In the genomic region with DNA sequence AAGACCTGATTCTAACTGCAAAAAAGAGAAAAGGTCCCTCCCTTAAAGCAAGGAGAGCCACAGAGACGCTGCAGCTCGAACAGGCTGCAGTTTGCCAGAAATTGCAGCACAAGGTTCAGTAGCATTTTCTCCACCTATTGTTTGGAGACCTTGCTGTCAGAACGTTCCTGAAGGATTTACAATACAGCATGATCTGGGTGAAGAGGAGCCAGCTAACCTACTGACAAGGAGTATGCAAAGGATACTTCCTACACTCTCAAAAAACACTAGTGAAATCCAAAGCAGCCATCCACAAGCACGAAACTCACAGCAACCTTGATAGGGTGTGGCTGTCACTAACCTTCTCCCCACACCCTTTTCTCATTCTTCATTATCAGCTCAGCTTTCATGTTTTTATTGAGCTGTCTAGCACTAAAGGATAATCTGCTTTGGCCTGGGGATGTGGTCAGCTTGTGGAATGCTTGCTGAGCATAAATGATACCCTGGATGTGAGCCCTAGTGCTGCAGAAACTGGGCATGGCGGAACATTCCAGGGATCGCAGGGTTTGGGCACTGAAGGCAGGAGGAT, we compare ENCODE assay signal across 8 mouse cellular contexts.
DNase-seq lines count a peak whose midpoint lies in the region; ATAC-seq lines count a peak whose summit lies in the region.

No protein-coding gene starts in this region.

- peak; percentile 34; the same call in 1 of the 2 replicates for ATAC-seq in midbrain, embryonic 12.5 days (ENCODE audit: low FRiP score, low read depth)
- no peak for ATAC-seq in midbrain, embryonic 11.5 days (ENCODE audit: low FRiP score)
- peak; percentile 63 for ATAC-seq in intestine, embryonic 16.5 days
- ATAC-seq in stomach, embryonic 15.5 days (ENCODE audit: insufficient read depth, low FRiP score, low read depth) = no peak

- H3K27ac ChIP-seq in midbrain, embryonic 12.5 days (replicated peaks) = peak overlapping the region; percentile 35; the same call in 1 of the 2 replicates
- H3K27ac ChIP-seq in midbrain, embryonic 11.5 days (ENCODE audit: low read depth, low read length) = no peak overlapping the region
- H3K27ac ChIP-seq in intestine, embryonic 16.5 days (ENCODE audit: low read length) = peak overlapping the region; percentile 72
- peak overlapping the region; percentile 69 for H3K27ac ChIP-seq in stomach, embryonic 15.5 days

- 0 out of 2 replicates have a peak overlapping the region, but pooled peaks have one; percentile 1 for H3K4me2 ChIP-seq in midbrain, embryonic 12.5 days (replicated peaks)
- no peak overlapping the region for H3K4me2 ChIP-seq in midbrain, embryonic 11.5 days
- H3K4me2 ChIP-seq in intestine, embryonic 16.5 days (ENCODE audit: low read depth, low read length) = peak overlapping the region; percentile 2; the same call in 1 of the 2 replicates
- peak overlapping the region; percentile 36; the same call in 1 of the 2 replicates for H3K4me2 ChIP-seq in stomach, embryonic 15.5 days

- H3K4me1 ChIP-seq in midbrain, embryonic 12.5 days = peaks cover 15% of the 10 kb centered on the region
- H3K4me1 ChIP-seq in midbrain, embryonic 11.5 days (ENCODE audit: control insufficient read depth, insufficient read depth, low read length) = peaks cover 5% of the 10 kb centered on the region; the same call in 1 of the 2 replicates
- peaks cover 22% of the 10 kb centered on the region for H3K4me1 ChIP-seq in intestine, embryonic 16.5 days (ENCODE audit: control insufficient read depth, insufficient read depth, low read length)
- H3K4me1 ChIP-seq in stomach, embryonic 15.5 days = peaks cover 18% of the 10 kb centered on the region

- no peaks in the 10 kb centered on the region for H3K9me3 ChIP-seq in midbrain, embryonic 12.5 days
- H3K9me3 ChIP-seq in midbrain, embryonic 11.5 days (ENCODE audit: control insufficient read depth, low read length) = no peaks in the 10 kb centered on the region
- H3K9me3 ChIP-seq in intestine, embryonic 16.5 days (ENCODE audit: control insufficient read depth, low read length) = no peaks in the 10 kb centered on the region
- no peaks in the 10 kb centered on the region for H3K9me3 ChIP-seq in stomach, embryonic 15.5 days

- H3K9ac ChIP-seq in midbrain, embryonic 12.5 days (replicated peaks) = no peak overlapping the region
- no peak overlapping the region for H3K9ac ChIP-seq in midbrain, embryonic 11.5 days (ENCODE audit: low read length)
- H3K9ac ChIP-seq in intestine, embryonic 16.5 days (ENCODE audit: low read depth, low read length) = peak overlapping the region; percentile 15; the same call in 1 of the 2 replicates
- H3K9ac ChIP-seq in stomach, embryonic 15.5 days = no peak overlapping the region

- H3K27me3 ChIP-seq in midbrain, embryonic 12.5 days = no peaks in the 10 kb centered on the region
- H3K27me3 ChIP-seq in midbrain, embryonic 11.5 days (ENCODE audit: control insufficient read depth, insufficient read depth, low read length) = no peaks in the 10 kb centered on the region
- no peaks in the 10 kb centered on the region for H3K27me3 ChIP-seq in intestine, embryonic 16.5 days (replicated peaks; ENCODE audit: control insufficient read depth, insufficient read depth, low read length)
- H3K27me3 ChIP-seq in stomach, embryonic 15.5 days (replicated peaks) = no peaks in the 10 kb centered on the region

- 60% methylated on average over 6 of the region's 6 CpGs for WGBS in midbrain, embryonic 12.5 days
- 70% methylated on average over 6 of the region's 6 CpGs for WGBS in midbrain, embryonic 11.5 days
- 20% methylated on average over 6 of the region's 6 CpGs for WGBS in intestine, embryonic 16.5 days
- WGBS in stomach, embryonic 15.5 days = 37% methylated on average over 6 of the region's 6 CpGs

- peak; percentile 64 for DNase-seq in cerebellum, adult 9-10 months
- no peak for DNase-seq in cerebellum, adult 8-10 months
- no peak for DNase-seq in midbrain, embryonic 11.5 days (ENCODE audit: low spot score, missing footprints)
- no peak for DNase-seq in retina, postnatal 1 day
- no peak for DNase-seq in adrenal gland, adult 2 months

- no peaks in the 10 kb centered on the region for H3K36me3 ChIP-seq in midbrain, embryonic 12.5 days
- no peaks in the 10 kb centered on the region for H3K36me3 ChIP-seq in midbrain, embryonic 11.5 days (ENCODE audit: control insufficient read depth, insufficient read depth, low read length)
- no peaks in the 10 kb centered on the region for H3K36me3 ChIP-seq in intestine, embryonic 16.5 days (ENCODE audit: control insufficient read depth, insufficient read depth, low read length)
- H3K36me3 ChIP-seq in stomach, embryonic 15.5 days = no peaks in the 10 kb centered on the region

- no peak overlapping the region for H3K4me3 ChIP-seq in midbrain, embryonic 12.5 days
- no peak overlapping the region for H3K4me3 ChIP-seq in midbrain, embryonic 11.5 days (ENCODE audit: low read depth, low read length)
- H3K4me3 ChIP-seq in intestine, embryonic 16.5 days (ENCODE audit: low read length) = no peak overlapping the region
- no peak overlapping the region for H3K4me3 ChIP-seq in stomach, embryonic 15.5 days (replicated peaks)

Comparison
In these comparisons a context has a peak if more than half of its experiments do, and no peak if none do; other contexts are left out.
1. ATAC-seq: peak in midbrain, embryonic 12.5 days (single experiment) and intestine, embryonic 16.5 days (single experiment); none in midbrain, embryonic 11.5 days (single experiment) and stomach, embryonic 15.5 days (single experiment).